Mouse (Mus musculus) bone marrow, adult 2 months (tissue): ENCODE data around the gene Fxyd3.

ENCODE experiments used
- CTCF ChIP-seq: fragments of 200-500 bp; IDR thresholded peaks from 2 replicates; pipeline ENCODE4 v1.5.1; 2011; ENCODE audit warnings: low read length, control low read depth; ENCODE audit not compliant: control insufficient read depth, insufficient read depth
- POLR2A ChIP-seq: fragments of 200-500 bp; IDR thresholded peaks from 2 replicates; pipeline ENCODE4 v1.6.1; 2011; ENCODE audit warnings: low read depth, mild to moderate bottlenecking, control low read depth, low read length, borderline replicate concordance; ENCODE audit not compliant: control insufficient read depth

DNA sequence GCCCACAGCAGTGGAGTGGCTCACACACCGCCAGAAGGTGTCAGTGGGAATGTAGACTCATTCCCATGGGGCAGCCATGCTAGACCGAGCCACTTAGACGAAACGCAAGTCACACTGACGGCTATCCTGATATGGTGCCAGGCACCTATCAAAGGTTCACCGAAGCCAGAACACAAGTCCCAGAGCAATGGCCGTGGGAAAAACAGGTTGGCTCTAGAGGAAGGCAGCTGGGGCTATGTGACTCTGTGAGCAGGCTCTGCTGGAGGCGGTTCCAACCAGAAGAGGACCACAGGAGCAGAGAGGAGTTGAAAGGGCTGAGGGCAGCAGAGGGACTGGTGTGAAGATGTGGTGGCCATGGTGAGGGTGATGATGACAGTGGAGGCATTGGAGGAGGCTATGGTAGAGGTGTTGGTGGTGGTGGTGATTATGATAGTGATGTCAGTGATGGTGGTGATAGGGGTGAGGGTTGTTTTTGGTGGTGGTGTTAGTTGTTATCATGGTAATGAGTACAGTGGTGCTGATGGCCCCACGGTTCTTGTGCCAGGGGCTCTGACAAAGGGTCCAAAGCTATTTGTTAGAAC lies 9.8 kb upstream of the Fxyd3 start:
- TF ChIP-seq CTCF (no peak), POLR2A (no peak)
